Mouse (Mus musculus): Measurements from ENCODE around the gene Spata18. TPM values are rescaled to one million over a fixed set of nuclear protein-coding genes. Genes with fewer than 3 reads are reported as not detected.

Spata18 gene
- total and polyA plus RNA-seq, 3 experiments, result not detected

DNA sequence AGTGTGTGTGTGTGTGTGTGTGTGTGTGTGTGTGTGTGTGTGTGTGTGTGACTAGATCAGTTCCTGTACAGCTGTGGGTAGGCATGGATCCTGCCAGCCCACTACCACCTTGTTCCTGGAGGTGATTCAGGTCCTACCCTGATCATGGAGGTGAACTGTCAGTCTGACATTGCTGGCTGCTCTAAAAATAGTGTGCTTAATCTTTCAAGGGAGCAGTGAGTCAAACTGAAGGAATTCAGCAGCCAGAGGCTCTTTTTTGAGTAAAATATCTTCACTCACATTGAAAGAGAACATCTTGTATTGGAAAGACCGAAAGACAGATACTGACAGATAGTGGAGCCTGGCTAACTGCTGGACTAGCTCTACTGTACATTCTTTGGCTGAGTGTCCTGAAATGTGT lies 37.4 kb downstream of the Spata18 start:
- no peaks in the 10 kb centered on the region for H3K79me2 ChIP-seq (ENCODE audit: control insufficient read depth, insufficient read depth, low read length, poor library complexity)
- no peak for TF ChIP-seq BHLHE40 (IDR thresholded peaks at IDR 0.05; ENCODE audit: borderline replicate concordance, low read depth, low read length)
- no peak for TF ChIP-seq RCOR1 (IDR thresholded peaks at IDR 0.05; ENCODE audit: low read depth, low read length)
- no peak for TF ChIP-seq GABPA (IDR thresholded peaks at IDR 0.05; ENCODE audit: low read depth, low read length)
- no peak for TF ChIP-seq SIN3A (IDR thresholded peaks at IDR 0.05; ENCODE audit: low read length)
- TF ChIP-seq POLR2AphosphoS2 (IDR thresholded peaks at IDR 0.05; ENCODE audit: low read length), result no peak
- no peak for TF ChIP-seq CTCF (IDR thresholded peaks at IDR 0.05 in 2 of 3, conservative IDR thresholded peaks at IDR 0.05 in 1 of 3; ENCODE audit: control insufficient read depth in 1 of 3, insufficient read depth in 1 of 3, low read depth in 2 of 3, low read length in 3 of 3, poor library complexity in 1 of 3, severe bottlenecking in 1 of 3)
- no peak for TF ChIP-seq MAX (IDR thresholded peaks at IDR 0.05; ENCODE audit: low read length)
- TF ChIP-seq MAZ (IDR thresholded peaks at IDR 0.05; ENCODE audit: low read depth, low read length), result no peak
- TF ChIP-seq POLR2A (IDR thresholded peaks at IDR 0.05; ENCODE audit: control insufficient read depth in 1 of 2, insufficient read depth in 1 of 2, low read depth in 1 of 2, low read length in 2 of 2, poor library complexity in 1 of 2), result no peak
- TF ChIP-seq RAD21 (IDR thresholded peaks at IDR 0.05; ENCODE audit: low read depth, low read length), result no peak
- no peak for TF ChIP-seq MYC (IDR thresholded peaks at IDR 0.05; ENCODE audit: low read depth, low read length)
- no peak for TF ChIP-seq SMC3 (IDR thresholded peaks at IDR 0.05; ENCODE audit: low read depth, low read length)
- TF ChIP-seq NRF1 (IDR thresholded peaks at IDR 0.05; ENCODE audit: insufficient read depth, low read depth, low read length, poor library complexity, severe bottlenecking), result no peak
- TF ChIP-seq CHD1 (IDR thresholded peaks at IDR 0.05; ENCODE audit: low read depth, low read length), result no peak
- H3K27ac ChIP-seq (ENCODE audit: control insufficient read depth, low read depth, low read length), result no peak overlapping the region

DNA sequence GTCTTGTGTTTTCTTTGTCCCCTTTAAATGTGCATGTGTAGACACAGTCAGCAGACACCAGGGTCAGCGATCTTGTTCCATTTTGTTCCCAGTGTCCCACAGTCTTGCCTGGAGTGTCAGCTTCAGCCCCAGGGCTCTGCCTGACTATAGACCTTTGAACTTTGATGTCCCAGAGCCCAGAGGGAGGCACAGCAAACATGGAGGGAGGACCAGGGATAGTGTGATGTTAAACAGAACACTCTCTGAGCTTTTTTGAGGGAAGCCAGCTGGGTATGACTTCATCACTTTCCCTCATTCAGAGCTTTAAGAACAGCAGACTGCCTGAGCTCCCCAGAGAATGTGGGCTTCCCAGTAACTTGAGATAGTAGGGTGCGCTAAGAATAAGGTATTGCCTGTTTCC lies 39.0 kb downstream of the Spata18 start:
- Histone ChIP-seq H3K36me3 (ENCODE audit: control insufficient read depth in 1 of 2, insufficient read depth in 2 of 2, low read length in 2 of 2) (no peaks in the 10 kb centered on the region), H3K27me3 (ENCODE audit: control insufficient read depth in 1 of 2, insufficient read depth in 2 of 2, low read length in 2 of 2) (0 out of 4 replicates have a peak, but pooled peaks cover 0 to 4% of the 10 kb centered on the region in 2 experiments), H3K4me3 (ENCODE audit: control insufficient read depth in 1 of 2, insufficient read depth in 1 of 2, low read depth in 2 of 2, low read length in 2 of 2) (no peak overlapping the region), H3K27ac (ENCODE audit: control insufficient read depth, low read depth, low read length) (no peak overlapping the region), H3K9me3 (replicated peaks; ENCODE audit: insufficient read depth, low read length) (no peaks in the 10 kb centered on the region), H3K9ac (ENCODE audit: control insufficient read depth, low read depth, low read length, poor library complexity, severe bottlenecking) (no peak overlapping the region), H3K4me1 (ENCODE audit: control insufficient read depth in 1 of 2, insufficient read depth in 2 of 2, low read length in 2 of 2) (no peaks in the 10 kb centered on the region; a peak in 1 of 4 replicates), H3K79me2 (ENCODE audit: control insufficient read depth, insufficient read depth, low read length, poor library complexity) (no peaks in the 10 kb centered on the region)
- TF ChIP-seq ELF1 (IDR thresholded peaks at IDR 0.05; ENCODE audit: low read depth, low read length), result no peak
- no peak for TF ChIP-seq RAD21 (IDR thresholded peaks at IDR 0.05; ENCODE audit: low read depth, low read length)
- TF ChIP-seq GABPA (IDR thresholded peaks at IDR 0.05; ENCODE audit: low read depth, low read length), result no peak
- no peak for DNase-seq (ENCODE audit: low read depth, low spot score)

More for the DNA sequence above, 37.4 kb downstream of the Spata18 start:
- no peak overlapping the region for H3K9ac ChIP-seq (ENCODE audit: control insufficient read depth, low read depth, low read length, poor library complexity, severe bottlenecking)
- no peaks in the 10 kb centered on the region; a peak in 1 of 4 replicates for H3K4me1 ChIP-seq (ENCODE audit: control insufficient read depth in 1 of 2, insufficient read depth in 2 of 2, low read length in 2 of 2)
- DNase-seq (ENCODE audit: low read depth, low spot score), result no peak
- H3K27me3 ChIP-seq (ENCODE audit: control insufficient read depth in 1 of 2, insufficient read depth in 2 of 2, low read length in 2 of 2), result 0 out of 4 replicates have a peak, but pooled peaks cover 0 to 4% of the 10 kb centered on the region in 2 experiments
- H3K4me3 ChIP-seq (ENCODE audit: control insufficient read depth in 1 of 2, insufficient read depth in 1 of 2, low read depth in 2 of 2, low read length in 2 of 2), result no peak overlapping the region
- 0 out of 4 replicates have a peak, but pooled peaks cover 0 to 2% of the 10 kb centered on the region in 2 experiments for H3K36me3 ChIP-seq (ENCODE audit: control insufficient read depth in 1 of 2, insufficient read depth in 2 of 2, low read length in 2 of 2)
- no peaks in the 10 kb centered on the region for H3K9me3 ChIP-seq (replicated peaks; ENCODE audit: insufficient read depth, low read length)

Measured in MEL (cell line).